Mouse (Mus musculus) neutrophil, adult 83 days (primary cell): ENCODE results near the gene Ncoa1. TPM values are rescaled to one million over a fixed set of nuclear protein-coding genes. Genes with fewer than 3 reads are reported as not detected.

Experiments
- total RNA-seq, 2 experiments: library from RNA; stranded (reverse); gene quantifications; one replicate each; pipeline ENCODE4 v1.2.4; 2023

Ncoa1 gene
- 10 to 100 TPM; 41.6 to 48.5 TPM for total RNA-seq

DNA sequence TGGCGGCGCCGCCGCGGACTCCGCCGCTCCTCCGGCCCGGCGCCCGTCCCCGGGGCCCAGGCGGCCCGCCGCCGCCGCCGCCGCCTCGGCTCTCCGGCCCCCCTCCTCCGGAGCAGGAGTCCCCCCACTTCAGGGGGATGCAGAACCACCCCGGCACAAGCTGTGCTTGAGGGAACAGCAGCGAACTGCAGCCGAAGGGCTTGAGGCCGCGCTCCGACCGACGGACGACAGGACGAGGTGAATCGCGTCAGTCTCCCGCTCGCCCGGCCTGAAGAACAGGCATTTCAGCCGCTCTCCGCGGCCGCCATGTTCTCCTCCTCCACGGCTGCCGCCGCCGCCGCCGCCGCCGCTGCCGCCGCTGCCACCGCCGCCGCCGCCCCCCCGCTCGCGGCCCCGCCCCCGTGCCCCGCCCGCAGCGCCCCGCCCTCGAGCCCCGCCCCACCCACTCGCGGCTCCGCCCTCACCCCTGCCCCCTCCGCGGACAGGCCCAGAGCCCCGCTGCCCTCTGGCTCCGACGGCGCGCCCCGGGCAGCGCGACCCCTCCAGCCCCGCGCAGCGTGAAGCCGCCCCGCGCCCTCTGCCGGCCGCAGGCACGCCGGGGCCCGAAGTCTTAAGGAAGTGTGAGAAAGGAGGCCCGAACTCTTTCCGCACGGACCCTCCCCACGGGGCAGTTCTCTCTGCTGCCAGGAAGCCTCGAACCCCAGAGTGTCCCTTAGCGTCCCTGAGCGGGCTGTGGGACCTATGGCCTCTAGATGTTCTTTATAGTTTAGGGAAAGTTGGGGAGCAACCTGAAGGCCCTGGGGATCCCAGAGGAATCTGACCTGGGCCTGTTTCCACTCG is at the start of gene Ncoa1:
Gene Ncoa1, minus strand, starts transcription at position 351 of the 840 bp plus-strand sequence.

DNA sequence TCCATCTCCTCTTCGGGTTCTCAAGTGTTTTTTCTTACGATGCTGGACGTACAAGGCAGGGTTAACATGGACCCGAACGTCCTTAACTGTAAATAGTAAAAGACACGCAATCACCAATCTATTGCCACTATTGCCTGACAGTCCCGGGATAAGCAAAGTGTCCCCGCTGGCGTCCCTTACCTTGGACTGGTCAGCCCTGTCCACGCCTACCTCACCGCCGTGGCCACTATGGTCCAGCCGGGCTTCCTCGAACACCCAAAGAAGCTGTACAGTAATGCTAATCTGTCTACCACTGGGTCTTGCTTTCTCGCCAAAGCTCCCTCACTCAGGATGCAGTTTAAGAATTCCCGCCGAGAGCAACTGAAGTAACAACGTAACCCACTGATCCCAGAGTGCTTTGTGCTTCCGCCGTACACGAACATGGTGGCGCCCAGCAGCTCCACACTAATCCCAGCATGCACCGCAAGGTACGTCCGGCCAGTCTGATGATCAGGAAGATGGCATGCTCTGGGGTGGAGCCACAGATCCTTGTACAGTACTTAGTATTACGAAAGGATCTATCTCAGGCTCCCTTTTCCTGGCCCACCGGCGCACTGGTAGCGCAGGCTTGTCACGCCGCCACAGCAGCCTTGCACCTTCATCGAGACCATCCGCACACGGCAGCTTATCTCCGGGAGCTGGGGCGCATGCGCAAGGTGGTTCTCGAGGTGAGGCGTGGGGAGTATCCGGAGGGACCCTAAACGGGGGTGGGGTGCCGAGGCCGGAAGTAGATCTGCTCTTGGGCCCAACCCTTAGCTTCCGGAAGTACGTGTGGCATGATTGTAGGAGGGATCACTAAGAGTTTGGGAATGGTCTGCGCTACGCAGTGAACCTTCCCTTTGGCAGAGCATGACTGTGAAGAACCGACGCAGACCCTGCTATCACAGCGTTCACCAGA is 243.1 kb downstream of the Ncoa1 start, which contains the start of the genes Ptrhd1 and Cenpo:
Gene Ptrhd1, plus strand, starts transcription at position 456 of the 937 bp plus-strand sequence.
Gene Cenpo, minus strand, starts transcription at position 723 of the 937 bp plus-strand sequence.

Other genes with a start within 250 kb of the Ncoa1 start
- 1 to 10 TPM; 3.4 to 4.3 TPM for gene Ptrhd1, start 243.2 kb downstream of the Ncoa1 start, total RNA-seq
- 10 to 100 TPM; 19.9 to 23.0 TPM for gene Cenpo, start 242.9 kb downstream of the Ncoa1 start, total RNA-seq
- gene Itsn2, start 115.5 kb upstream of the Ncoa1 start, total RNA-seq, result 100 to 1,000 TPM; 131 to 148 TPM
- not detected for gene Gm3625, start 115.7 kb upstream of the Ncoa1 start, total RNA-seq